28 mouse cellular contexts compared by ENCODE assay signal in genomic region chr19:38363358-38363757, GRCm38 (mm10). TPM values are rescaled to one million over a fixed set of nuclear protein-coding genes. Genes with fewer than 3 reads are reported as not detected.
DNase-seq lines count a peak whose midpoint lies in the region; ATAC-seq and TF ChIP-seq lines count a peak whose summit lies in the region.
"Had no signal": no experiment of that assay in that cellular context is flagged by ENCODE, and none has a peak within 500 bp of the region (broad histone marks: within the 10 kb centered on the region; RNA-seq: fewer than 3 reads in every experiment).

No protein-coding gene starts in this region.

- no peaks in the 10 kb centered on the region for H3K27me3 ChIP-seq in heart, embryonic 10.5 days (ENCODE audit: insufficient read depth, poor library complexity, severe bottlenecking)
- H3K27me3 ChIP-seq in kidney, embryonic 15.5 days: peaks cover 23% of the 10 kb centered on the region; the same call in 1 of the 2 replicates
- H3K27me3 ChIP-seq in midbrain, embryonic 14.5 days (ENCODE audit: control insufficient read depth, insufficient read depth, low read length): no peaks in the 10 kb centered on the region
- no peaks in the 10 kb centered on the region for H3K27me3 ChIP-seq in midbrain, embryonic 11.5 days (ENCODE audit: control insufficient read depth, insufficient read depth, low read length)
- H3K27me3 ChIP-seq in small intestine, adult 2 months (ENCODE audit: control insufficient read depth, insufficient read depth, low read length): no peaks in the 10 kb centered on the region
- H3K27me3 ChIP-seq: embryonic facial prominence, embryonic 13.5 days; heart, embryonic 15.5 days; limb, embryonic 15.5 days; Patski had no signal

- WGBS in heart, embryonic 10.5 days: 62% methylated on average over 1 of the region's 1 CpGs
- 77% methylated on average over 1 of the region's 1 CpGs for WGBS in kidney, embryonic 15.5 days
- WGBS in midbrain, embryonic 14.5 days: 21% methylated on average over 1 of the region's 1 CpGs
- 53% methylated on average over 1 of the region's 1 CpGs for WGBS in midbrain, embryonic 11.5 days
- WGBS in small intestine, adult 2 months: 25% methylated on average over 1 of the region's 1 CpGs

- H3K4me3 ChIP-seq in heart, embryonic 10.5 days: no peak overlapping the region
- H3K4me3 ChIP-seq in kidney, embryonic 15.5 days (replicated peaks): no peak overlapping the region
- H3K4me3 ChIP-seq in midbrain, embryonic 14.5 days (replicated peaks; ENCODE audit: low read depth, low read length): no peak overlapping the region
- H3K4me3 ChIP-seq in midbrain, embryonic 11.5 days (ENCODE audit: low read depth, low read length): no peak overlapping the region
- H3K4me3 ChIP-seq in small intestine, adult 2 months (ENCODE audit: low read depth, low read length): no peak overlapping the region
- H3K4me3 ChIP-seq: embryonic facial prominence, embryonic 13.5 days; forebrain, embryonic 10.5 days; heart, embryonic 15.5 days; limb, embryonic 10.5 days; limb, embryonic 15.5 days; liver, embryonic 13.5 days had no signal

- no peak overlapping the region for H3K27ac ChIP-seq in heart, embryonic 10.5 days
- H3K27ac ChIP-seq in kidney, embryonic 15.5 days: 0 out of 2 replicates have a peak overlapping the region, but pooled peaks have one; percentile 70
- H3K27ac ChIP-seq in midbrain, embryonic 14.5 days (replicated peaks; ENCODE audit: low read depth, low read length): no peak overlapping the region
- no peak overlapping the region for H3K27ac ChIP-seq in midbrain, embryonic 11.5 days (ENCODE audit: low read depth, low read length)
- no peak overlapping the region; the same call in 1 of the 2 replicates for H3K27ac ChIP-seq in small intestine, adult 2 months (ENCODE audit: insufficient read depth, low read depth, low read length)
- H3K27ac ChIP-seq: embryonic facial prominence, embryonic 13.5 days; forebrain, embryonic 10.5 days; heart, embryonic 15.5 days; hindbrain, postnatal 0 days; limb, embryonic 10.5 days; limb, embryonic 15.5 days; liver, embryonic 13.5 days; macrophage had no signal

- ATAC-seq in kidney, embryonic 15.5 days (replicated peaks; ENCODE audit: low FRiP score): no peak
- no peak; the same call in 1 of the 2 replicates for ATAC-seq in midbrain, embryonic 14.5 days (ENCODE audit: low FRiP score, low TSS enrichment)
- ATAC-seq in midbrain, embryonic 11.5 days (ENCODE audit: low FRiP score): no peak
- ATAC-seq: hindbrain, postnatal 0 days; lung, postnatal 0 days had no signal

- H3K9ac ChIP-seq in kidney, embryonic 15.5 days: no peak overlapping the region
- H3K9ac ChIP-seq in midbrain, embryonic 14.5 days (replicated peaks; ENCODE audit: low read length): no peak overlapping the region
- no peak overlapping the region for H3K9ac ChIP-seq in midbrain, embryonic 11.5 days (ENCODE audit: low read length)
- H3K9ac ChIP-seq: embryonic facial prominence, embryonic 13.5 days; heart, embryonic 15.5 days; limb, embryonic 15.5 days; liver, embryonic 13.5 days had no signal

- DNase-seq in heart, adult 11 months: peak; percentile 12
- no peak for DNase-seq in heart, embryonic 10.5 days (ENCODE audit: low spot score)
- no peak for DNase-seq in kidney, postnatal 4 days
- DNase-seq in midbrain, embryonic 14.5 days: peak; percentile 21
- no peak for DNase-seq in midbrain, embryonic 11.5 days (ENCODE audit: low spot score, missing footprints)
- DNase-seq in lung, postnatal 10 days: no peak
- DNase-seq: adrenal gland, postnatal 10 days; cerebellum, adult 11 months; cerebellum, adult 9-10 months; gastrocnemius, postnatal 10 days; kidney, adult 9 months; kidney, postnatal 36 days; layer of hippocampus, adult 9-11 months; liver, embryonic 13.5 days; lung, adult 18-20 months; thymus, postnatal 14 days had no signal

- no peak for TF ChIP-seq POLR2A in small intestine, adult 2 months (IDR thresholded peaks at IDR 0.05; ENCODE audit: low read depth, low read length)

- peak; percentile 12; the same call in 1 of the 2 replicates for TF ChIP-seq CTCF in small intestine, adult 2 months (IDR thresholded peaks at IDR 0.05; ENCODE audit: extremely low read depth, insufficient read length, insufficient replicate concordance, low read depth, low read length)

- peaks cover 8% of the 10 kb centered on the region for H3K4me1 ChIP-seq in heart, embryonic 10.5 days
- peaks cover 11% of the 10 kb centered on the region for H3K4me1 ChIP-seq in kidney, embryonic 15.5 days
- no peaks in the 10 kb centered on the region for H3K4me1 ChIP-seq in midbrain, embryonic 14.5 days (ENCODE audit: control insufficient read depth, insufficient read depth, low read length)
- no peaks in the 10 kb centered on the region for H3K4me1 ChIP-seq in midbrain, embryonic 11.5 days (ENCODE audit: control insufficient read depth, insufficient read depth, low read length)
- peaks cover 25% of the 10 kb centered on the region; the same call in 1 of the 2 replicates for H3K4me1 ChIP-seq in small intestine, adult 2 months (ENCODE audit: control insufficient read depth, insufficient read depth, insufficient read length, low read length)
- H3K4me1 ChIP-seq: embryonic facial prominence, embryonic 13.5 days; liver, embryonic 13.5 days had no signal

- H3K4me2 ChIP-seq in kidney, embryonic 15.5 days: no peak overlapping the region
- H3K4me2 ChIP-seq in midbrain, embryonic 14.5 days (ENCODE audit: low read length): no peak overlapping the region
- H3K4me2 ChIP-seq in midbrain, embryonic 11.5 days: no peak overlapping the region
- H3K4me2 ChIP-seq: embryonic facial prominence, embryonic 13.5 days; heart, embryonic 15.5 days; limb, embryonic 15.5 days; liver, embryonic 13.5 days had no signal

- H3K9me3 ChIP-seq in heart, embryonic 10.5 days: no peaks in the 10 kb centered on the region
- no peaks in the 10 kb centered on the region for H3K9me3 ChIP-seq in kidney, embryonic 15.5 days (replicated peaks)
- no peaks in the 10 kb centered on the region for H3K9me3 ChIP-seq in midbrain, embryonic 14.5 days (ENCODE audit: control insufficient read depth, low read length)
- no peaks in the 10 kb centered on the region for H3K9me3 ChIP-seq in midbrain, embryonic 11.5 days (ENCODE audit: control insufficient read depth, low read length)
- H3K9me3 ChIP-seq: embryonic facial prominence, embryonic 13.5 days; forebrain, embryonic 10.5 days; heart, embryonic 15.5 days; limb, embryonic 10.5 days; limb, embryonic 15.5 days; liver, embryonic 13.5 days had no signal

- H3K36me3 ChIP-seq in heart, embryonic 10.5 days: no peaks in the 10 kb centered on the region
- no peaks in the 10 kb centered on the region for H3K36me3 ChIP-seq in kidney, embryonic 15.5 days
- no peaks in the 10 kb centered on the region for H3K36me3 ChIP-seq in midbrain, embryonic 14.5 days (ENCODE audit: control insufficient read depth, insufficient read depth, low read length)
- H3K36me3 ChIP-seq in midbrain, embryonic 11.5 days (ENCODE audit: control insufficient read depth, insufficient read depth, low read length): no peaks in the 10 kb centered on the region
- no peaks in the 10 kb centered on the region for H3K36me3 ChIP-seq in small intestine, adult 2 months (ENCODE audit: control insufficient read depth, insufficient read depth, low read length)
- H3K36me3 ChIP-seq: embryonic facial prominence, embryonic 13.5 days; forebrain, embryonic 10.5 days; G1E; heart, embryonic 15.5 days; limb, embryonic 10.5 days; limb, embryonic 15.5 days; liver, embryonic 13.5 days had no signal

RNA-seq across cellular contexts. Expression of gene Slc35g1, which starts 32.4 kb away (rescaled TPM):
- 4.1 and 4.8 TPM in 2 replicates for polyA plus RNA-seq in heart, embryonic 10.5 days (2016; fragmentation: Nextera tagmentation; extraction: Ambion mirVana)
- 6.6 and 7.6 TPM in 2 replicates for polyA plus RNA-seq in kidney, embryonic 15.5 days (2015; fragmentation: Nextera tagmentation; extraction: Ambion mirVana)
- 0.86 and 1.5 TPM in 2 replicates for polyA plus RNA-seq in midbrain, embryonic 14.5 days (2014; fragmentation: Nextera tagmentation; extraction: Ambion mirVana)
- 7.0 and 8.0 TPM in 2 replicates for polyA plus RNA-seq in midbrain, embryonic 11.5 days (2014; fragmentation: Nextera tagmentation; extraction: Ambion mirVana)
- polyA plus RNA-seq in small intestine, adult 2 months (2012; rRNA removed): 25.1 and 36.9 TPM in 2 replicates

Comparison
In these comparisons a context has a peak if more than half of its experiments do, and no peak if none do; other contexts are left out.
1. DNase-seq: peak in heart, adult 11 months (single experiment) and midbrain, embryonic 14.5 days (single experiment); none in heart, embryonic 10.5 days (single experiment), kidney, postnatal 4 days (0 of 2), midbrain, embryonic 11.5 days (single experiment) and lung, postnatal 10 days (single experiment).